Mouse (Mus musculus) right cerebral cortex, postnatal 4 days (tissue): ENCODE data around the gene Arsa.

ENCODE experiments used
- DNase-seq: peaks from one replicate; pipeline ENCODE4 v3.0.0-alpha.2; 2022

Gene Arsa

GRCm38 (mm10) chr15:89477091-89477491 lies at the start of gene Arsa:
Gene Arsa (minus strand): TSS chr15:89477425.
- DNase-seq, result no peak

GRCm38 (mm10) chr15:89526776-89527325 lies 49.6 kb upstream of the Arsa start:
- no peak for DNase-seq

- DNase-seq, result no peak
Measured at GRCm38 (mm10) chr15:89525896-89526295, 48.7 kb upstream of the Arsa start.

DNA sequence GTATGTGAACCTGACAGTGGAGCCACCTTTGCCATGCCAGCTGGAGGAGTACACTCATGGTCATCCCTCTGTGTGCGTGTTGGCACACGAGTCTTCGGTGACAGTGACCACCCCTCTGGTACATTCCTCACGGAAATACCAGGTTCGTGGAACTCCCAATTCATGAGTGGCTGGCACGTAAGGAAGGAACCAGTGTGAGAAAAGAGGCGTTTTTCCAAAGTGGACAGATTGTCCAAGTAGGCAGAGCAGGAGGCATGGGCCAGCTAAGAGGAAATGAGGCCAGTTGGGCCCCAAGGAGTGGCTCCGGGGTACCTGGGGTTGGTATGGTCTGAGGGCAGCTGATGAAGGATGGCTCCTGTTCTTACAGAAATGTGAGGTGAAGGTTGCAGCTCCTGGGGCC lies 48.2 kb upstream of the Arsa start:
- DNase-seq, result no peak

DNA sequence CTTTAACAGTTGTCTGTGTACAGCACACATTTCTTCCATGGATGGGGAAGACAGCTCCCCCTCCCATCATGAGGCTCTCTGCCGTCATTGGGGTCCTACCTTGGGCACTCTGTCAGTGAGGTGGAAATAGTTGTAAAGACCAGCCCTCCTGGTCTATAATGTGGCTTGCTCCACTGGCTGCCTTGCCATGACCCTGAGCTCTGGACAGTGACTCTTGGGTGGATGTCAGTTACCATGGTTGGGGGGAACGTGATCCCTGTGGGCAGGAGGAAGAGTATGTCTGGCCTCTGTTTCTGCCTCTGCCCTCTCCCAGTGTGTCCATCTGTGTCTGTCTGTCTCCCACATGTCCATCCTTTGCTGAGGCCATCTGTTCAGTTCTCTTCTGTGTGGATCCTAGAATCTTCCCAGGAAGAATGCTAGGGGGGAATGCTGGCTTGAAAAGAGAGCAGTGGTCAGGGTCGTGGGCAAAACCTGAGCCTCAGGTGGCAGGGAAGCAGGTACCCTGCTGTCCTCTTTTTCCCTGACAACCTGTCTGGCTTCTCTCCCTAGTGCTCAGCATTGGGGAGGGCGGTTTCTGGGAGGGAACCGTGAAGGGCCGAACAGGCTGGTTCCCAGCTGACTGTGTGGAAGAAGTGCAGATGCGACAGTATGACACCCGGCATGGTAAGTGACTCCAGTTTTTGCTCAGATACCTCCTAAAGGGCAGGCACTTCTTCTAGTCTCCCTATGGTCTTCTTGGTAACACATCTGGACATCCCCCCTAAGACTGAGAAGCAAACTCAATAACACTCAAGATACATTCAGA lies 47.6 kb upstream of the Arsa start:
- DNase-seq, result no peak

- DNase-seq, result no peak
Measured at GRCm38 (mm10) chr15:89524001-89524571, 46.9 kb upstream of the Arsa start.

GRCm38 (mm10) chr15:89523283-89523832 lies 46.1 kb upstream of the Arsa start:
- DNase-seq, result no peak

DNA sequence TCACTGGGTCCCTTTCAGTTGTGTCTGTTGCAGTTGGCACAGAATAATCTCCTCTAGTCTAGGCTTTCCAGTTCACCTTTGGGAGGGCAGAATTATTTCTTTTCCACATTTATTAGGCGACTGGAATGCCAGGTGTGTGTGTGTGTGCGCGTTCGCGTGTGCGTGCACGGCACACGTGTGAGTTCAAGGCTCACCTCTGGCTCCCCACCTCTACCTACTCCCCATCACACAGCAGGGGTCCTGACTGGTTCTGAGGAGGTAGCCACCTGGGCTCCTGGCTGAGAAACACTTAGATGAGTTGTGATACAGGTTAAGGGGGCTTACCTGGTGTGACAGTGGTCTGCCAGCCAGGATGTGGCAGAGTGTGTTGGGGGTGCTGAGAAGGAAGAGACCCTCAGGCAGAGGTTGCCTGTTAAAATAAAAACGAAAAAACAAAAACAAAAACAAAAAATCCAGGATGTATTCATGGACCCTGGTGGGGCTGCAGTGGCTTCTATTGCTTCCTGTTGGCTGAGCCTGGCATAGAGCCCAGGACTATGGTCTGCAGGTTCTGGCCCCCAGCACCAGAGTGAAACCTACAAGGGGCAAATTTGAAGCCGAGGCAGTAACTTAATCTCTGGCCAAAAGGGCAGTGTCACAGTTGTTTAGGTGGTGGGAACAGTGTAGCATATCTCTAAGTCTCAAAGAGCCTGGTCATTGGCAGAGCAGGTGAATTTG lies 45.5 kb upstream of the Arsa start:
- DNase-seq, result no peak

GRCm38 (mm10) chr15:89521951-89522350 lies 44.7 kb upstream of the Arsa start:
- no peak for DNase-seq

DNA sequence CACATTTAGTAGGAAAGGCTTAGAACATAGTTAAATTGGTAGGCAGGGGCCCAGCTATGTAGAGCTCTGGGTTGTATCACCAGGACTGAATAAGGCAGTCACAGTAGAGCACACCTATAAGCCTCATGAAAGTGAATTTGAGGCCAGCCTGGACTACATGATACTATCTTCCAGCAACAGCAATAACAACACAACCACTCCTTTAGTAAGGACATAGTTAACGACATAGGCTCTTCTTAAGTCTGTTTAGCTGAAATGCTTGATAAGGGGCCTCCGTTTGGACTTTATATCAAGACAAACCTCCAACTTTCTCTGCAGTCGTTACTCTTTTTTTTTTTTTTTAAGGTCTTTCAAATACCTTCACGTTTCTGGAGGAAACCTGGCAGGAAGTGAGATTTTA lies 35.5 kb upstream of the Arsa start:
- no peak for DNase-seq

GRCm38 (mm10) chr15:89507751-89508150 lies 30.5 kb upstream of the Arsa start:
- no peak for DNase-seq

GRCm38 (mm10) chr15:89504838-89505237 lies 27.6 kb upstream of the Arsa start:
- no peak for DNase-seq

- DNase-seq, result no peak
Measured at GRCm38 (mm10) chr15:89501321-89501720, 24.1 kb upstream of the Arsa start.

GRCm38 (mm10) chr15:89500221-89500791 lies 23.1 kb upstream of the Arsa start:
- peak; percentile 33 for DNase-seq

DNA sequence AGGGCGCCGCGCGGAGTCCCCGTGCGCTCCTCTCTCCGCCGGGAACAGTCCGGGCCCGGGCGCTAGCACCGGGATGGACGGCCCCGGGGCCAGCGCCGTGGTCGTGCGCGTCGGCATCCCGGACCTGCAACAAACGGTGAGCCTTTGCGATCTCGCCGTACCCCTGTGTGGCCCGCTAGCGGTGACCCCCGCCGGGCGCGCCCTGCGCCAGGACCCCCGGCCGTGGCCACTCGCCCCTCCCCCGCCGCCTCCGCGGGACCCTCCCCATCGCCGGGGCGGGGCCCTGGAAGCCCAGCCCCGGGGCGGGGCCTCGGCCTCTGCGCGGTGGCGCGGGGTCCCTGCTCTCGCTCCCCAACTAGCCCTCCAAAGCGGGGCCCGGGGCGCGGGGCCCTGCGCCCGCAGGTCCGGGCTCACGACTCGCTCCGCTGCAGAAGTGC lies 22.6 kb upstream of the Arsa start:
- DNase-seq, result peak; percentile 80

DNA sequence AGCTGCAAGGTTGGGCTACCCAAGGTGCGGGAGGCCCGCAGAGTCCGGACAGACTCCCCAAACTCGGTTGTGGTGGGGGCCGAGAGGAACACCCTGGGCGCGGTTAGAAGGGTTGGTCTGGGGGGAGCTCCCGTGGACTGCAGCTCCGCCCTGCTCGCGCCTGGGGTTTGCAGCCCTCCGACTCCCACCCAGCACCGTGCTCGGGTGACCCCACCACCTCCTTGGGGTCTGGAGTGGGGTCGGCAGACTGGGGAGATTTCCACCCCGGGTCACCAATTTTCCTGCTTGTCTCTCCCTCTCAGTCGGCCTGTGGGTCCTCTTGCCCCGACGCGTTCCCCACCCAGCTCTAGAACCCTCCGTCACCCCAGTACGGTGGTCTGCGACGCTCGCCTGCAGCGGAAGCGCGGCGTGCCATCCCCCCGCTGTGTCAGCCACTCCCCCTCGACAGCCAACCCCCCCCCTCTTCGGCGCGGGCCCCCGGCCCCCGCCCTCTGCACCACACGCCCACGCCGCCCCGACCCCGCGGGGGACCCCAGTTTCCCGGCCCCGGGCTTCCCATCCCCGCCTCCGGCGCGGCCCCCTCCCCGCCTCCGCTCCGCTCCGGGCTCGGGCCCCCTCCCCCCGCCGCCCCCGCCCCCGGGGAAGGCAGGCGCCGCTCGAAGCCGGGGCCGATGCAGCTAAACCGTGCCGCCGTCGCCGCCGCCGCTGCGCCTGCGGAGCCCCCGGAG lies 21.9 kb upstream of the Arsa start, which contains the start of gene Shank3:
Gene Shank3 (plus strand): TSS at position 663 of the 728 bp plus-strand sequence.
- DNase-seq, result peak; percentile 65

DNA sequence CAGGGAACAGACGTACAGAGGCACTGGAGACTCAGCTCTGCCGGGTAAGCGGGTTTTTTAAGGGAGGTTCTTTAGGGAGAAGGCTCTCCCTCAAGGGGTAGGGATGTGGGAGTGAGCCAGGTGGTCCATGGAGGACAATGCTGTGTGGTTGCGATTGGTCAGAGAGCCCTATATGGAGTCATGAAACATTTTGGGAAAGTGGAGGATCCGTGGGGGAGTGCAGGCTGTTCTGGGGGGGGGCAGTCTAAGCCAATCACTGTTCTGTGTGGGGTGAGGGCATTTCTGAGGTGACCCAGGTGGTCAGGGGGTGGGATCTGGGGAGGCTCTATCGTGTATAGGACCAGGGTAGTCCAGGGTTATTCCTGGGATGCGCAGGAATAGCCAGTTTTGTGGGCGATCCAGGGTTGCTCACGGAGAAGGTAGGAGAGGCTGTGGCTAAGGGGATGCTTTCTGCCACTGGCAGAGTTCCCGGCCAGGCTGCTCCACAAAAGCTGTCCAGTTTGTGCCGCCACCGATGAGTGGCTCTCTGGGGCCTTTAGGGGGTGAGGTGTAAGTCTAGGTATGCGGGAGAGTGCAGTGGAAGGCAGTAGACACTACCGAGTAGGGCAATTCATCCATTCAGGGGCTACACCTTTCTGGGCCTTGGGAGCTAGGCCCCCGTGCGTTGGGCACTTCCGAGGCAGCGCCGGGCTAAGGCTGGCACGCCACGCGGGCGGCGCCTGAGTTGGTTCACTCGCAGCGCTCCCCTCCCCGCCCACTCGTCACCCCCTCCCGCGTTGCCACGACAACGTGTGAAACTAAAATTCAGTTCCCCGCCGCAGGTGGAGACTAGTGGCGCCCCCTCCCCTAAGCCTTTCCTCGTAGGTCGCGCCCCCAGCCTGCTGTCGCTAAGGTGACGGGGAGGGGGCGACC lies 21.1 kb upstream of the Arsa start:
- DNase-seq, result peak; percentile 81

GRCm38 (mm10) chr15:89497391-89498048 lies 20.3 kb upstream of the Arsa start:
- DNase-seq, result no peak

GRCm38 (mm10) chr15:89496841-89497240 lies 19.6 kb upstream of the Arsa start:
- DNase-seq, result no peak

DNA sequence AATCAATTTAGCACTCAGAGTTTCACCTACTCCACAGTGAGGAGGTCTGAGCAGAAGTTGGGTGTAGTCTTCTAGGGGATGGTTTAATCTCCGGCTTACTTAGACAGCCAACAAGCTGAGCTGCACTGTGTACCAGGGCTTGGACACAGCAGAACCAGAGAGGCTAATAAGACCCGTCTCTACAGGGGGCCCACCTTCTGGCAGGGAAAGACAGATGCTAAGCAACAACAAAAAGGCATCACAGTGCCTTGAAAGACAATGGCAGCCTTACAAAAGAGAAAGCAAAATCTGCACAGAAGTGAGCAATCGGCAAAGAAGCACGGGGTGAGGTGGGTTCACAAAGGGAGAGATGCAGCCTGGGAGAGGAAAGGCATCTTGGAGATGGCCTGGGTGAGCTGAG lies 18.9 kb upstream of the Arsa start:
- DNase-seq, result no peak
